Mouse (Mus musculus): ENCODE data around the gene Sub1.

DNA sequence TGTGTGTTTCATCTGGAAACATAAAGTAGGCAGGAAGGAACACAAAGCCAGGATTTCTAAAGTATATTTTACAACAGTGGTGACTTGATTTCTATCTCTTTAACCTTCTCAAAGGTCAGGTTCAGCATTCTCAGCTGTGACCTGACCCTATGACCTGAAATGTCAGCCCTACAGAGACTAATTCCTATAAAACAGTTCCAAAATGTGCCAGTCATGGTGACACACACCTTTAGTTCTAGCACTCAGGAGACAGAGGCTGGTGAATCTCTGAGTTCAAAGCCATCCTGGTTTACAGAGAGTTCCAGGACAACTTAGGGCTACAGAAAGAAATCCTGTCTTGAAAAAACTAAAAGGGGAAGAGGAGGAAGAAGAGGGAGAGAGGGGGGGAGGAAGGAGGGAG is 36.4 kb upstream of the Sub1 start:
- TF ChIP-seq POLR2A (IDR thresholded peaks at IDR 0.05; ENCODE audit: low read depth, low read length), result no peak
- TF ChIP-seq CTCF (IDR thresholded peaks at IDR 0.05; ENCODE audit: extremely low read depth, insufficient read length, insufficient replicate concordance, low read depth, low read length), result no peak
